Mouse (Mus musculus): ENCODE data around the gene Igf2bp2. TPM values are rescaled to one million over a fixed set of nuclear protein-coding genes. Genes with fewer than 3 reads are reported as not detected.

Igf2bp2 gene
- polyA plus RNA-seq (2015; fragmentation: Nextera tagmentation; extraction: Ambion mirVana), result 20.9 and 22.7 TPM in 2 replicates

GRCm38 (mm10) chr16:22162512-22163455 lies at the start of gene Igf2bp2:
TSS of gene Igf2bp2 (minus strand) at chr16:22163299.

GRCm38 (mm10) chr16:22009099-22009584 lies 154.0 kb downstream of the Igf2bp2 start, which contains the start of gene Senp2:
TSS of gene Senp2 (plus strand) at chr16:22009484.

Other genes with a start within 250 kb of the Igf2bp2 start
- gene Tmem41a, start 215.7 kb downstream of the Igf2bp2 start, polyA plus RNA-seq (2015; fragmentation: Nextera tagmentation; extraction: Ambion mirVana), result 14.9 and 15.7 TPM in 2 replicates
- 0.56 and 0.61 TPM in 2 replicates for gene Liph, start 167.6 kb downstream of the Igf2bp2 start, polyA plus RNA-seq (2015; fragmentation: Nextera tagmentation; extraction: Ambion mirVana)
- gene Senp2, start 153.8 kb downstream of the Igf2bp2 start, polyA plus RNA-seq (2015; fragmentation: Nextera tagmentation; extraction: Ambion mirVana), result 14.3 and 17.0 TPM in 2 replicates
- 94.0 and 109 TPM in 2 replicates for gene Tra2b, start 102.7 kb upstream of the Igf2bp2 start, polyA plus RNA-seq (2015; fragmentation: Nextera tagmentation; extraction: Ambion mirVana)

All from skeletal muscle tissue, postnatal 0 days (tissue).